16 mouse cellular contexts compared by ENCODE assay signal in genomic region chr15:79223641-79224040, GRCm38 (mm10). TPM values are rescaled to one million over a fixed set of nuclear protein-coding genes. Genes with fewer than 3 reads are reported as not detected.
A peak's percentile ranks its signal among the peaks of the same experiment; 100 is the strongest.
DNase-seq lines count a peak whose midpoint lies in the region; ATAC-seq lines count a peak whose summit lies in the region.
"Had no signal": no experiment of that assay in that cellular context is flagged by ENCODE, and none has a peak within 500 bp of the region (broad histone marks: within the 10 kb centered on the region; RNA-seq: fewer than 3 reads in every experiment).

No protein-coding gene starts in this region.

- no peak for DNase-seq in heart, embryonic 10.5 days (ENCODE audit: low spot score)
- DNase-seq in heart, postnatal 14 days, result no peak
- DNase-seq in liver, embryonic 11.5 days (ENCODE audit: low spot score), result no peak
- peak; percentile 67 for DNase-seq in ES-CJ7 (ENCODE audit: low read depth, low spot score)
- DNase-seq in lung, postnatal 36 days, result no peak
- no peak for DNase-seq in spleen, postnatal 36 days (ENCODE audit: low spot score in 2 of 2)
- DNase-seq: cerebellum, adult 11-12 months; left cerebral cortex, postnatal 4 days; lung, adult 2 months had no signal

- H3K9me3 ChIP-seq in heart, embryonic 10.5 days, result no peaks in the 10 kb centered on the region
- no peaks in the 10 kb centered on the region for H3K9me3 ChIP-seq in liver, embryonic 16.5 days (replicated peaks; ENCODE audit: control insufficient read depth, low read length)
- H3K9me3 ChIP-seq in liver, embryonic 11.5 days (ENCODE audit: control insufficient read depth, low read length), result no peaks in the 10 kb centered on the region
- no peaks in the 10 kb centered on the region for H3K9me3 ChIP-seq in hindbrain, embryonic 16.5 days (ENCODE audit: control insufficient read depth, low read length)
- H3K9me3 ChIP-seq: heart, embryonic 15.5 days had no signal

- no peaks in the 10 kb centered on the region for H3K36me3 ChIP-seq in heart, embryonic 10.5 days
- H3K36me3 ChIP-seq in liver, embryonic 16.5 days (ENCODE audit: control insufficient read depth, insufficient read depth), result no peaks in the 10 kb centered on the region
- no peaks in the 10 kb centered on the region for H3K36me3 ChIP-seq in liver, embryonic 11.5 days (ENCODE audit: control insufficient read depth, insufficient read depth, low read length)
- no peaks in the 10 kb centered on the region for H3K36me3 ChIP-seq in hindbrain, embryonic 16.5 days (ENCODE audit: control insufficient read depth, insufficient read depth, low read length)
- H3K36me3 ChIP-seq: heart, embryonic 15.5 days had no signal

- H3K27ac ChIP-seq in heart, embryonic 10.5 days, result peak overlapping the region; percentile 59
- no peak overlapping the region for H3K27ac ChIP-seq in liver, embryonic 16.5 days (ENCODE audit: low read length)
- H3K27ac ChIP-seq in liver, embryonic 11.5 days (ENCODE audit: low read depth, low read length), result no peak overlapping the region
- H3K27ac ChIP-seq in hindbrain, embryonic 16.5 days (ENCODE audit: low read depth, low read length), result no peak overlapping the region
- H3K27ac ChIP-seq: heart, embryonic 15.5 days; kidney, postnatal 0 days had no signal

- H3K4me1 ChIP-seq in heart, embryonic 10.5 days, result peaks cover 25% of the 10 kb centered on the region
- no peaks in the 10 kb centered on the region for H3K4me1 ChIP-seq in liver, embryonic 16.5 days (ENCODE audit: control insufficient read depth, low read depth, low read length)
- H3K4me1 ChIP-seq in liver, embryonic 11.5 days (replicated peaks; ENCODE audit: control insufficient read depth, insufficient read depth, low read length), result peaks cover 6% of the 10 kb centered on the region; the same call in 1 of the 2 replicates
- H3K4me1 ChIP-seq in hindbrain, embryonic 16.5 days (ENCODE audit: control insufficient read depth, insufficient read depth, low read depth, low read length), result peaks cover 6% of the 10 kb centered on the region

- H3K9ac ChIP-seq in liver, embryonic 16.5 days (ENCODE audit: low read depth, low read length), result no peak overlapping the region
- H3K9ac ChIP-seq in liver, embryonic 11.5 days (ENCODE audit: low read depth, low read length), result no peak overlapping the region
- H3K9ac ChIP-seq in hindbrain, embryonic 16.5 days (ENCODE audit: low read depth, low read length), result no peak overlapping the region; the same call in 1 of the 2 replicates
- H3K9ac ChIP-seq: heart, embryonic 15.5 days had no signal

- no peak overlapping the region for H3K4me2 ChIP-seq in liver, embryonic 16.5 days (ENCODE audit: low read depth, low read length)
- H3K4me2 ChIP-seq in liver, embryonic 11.5 days, result no peak overlapping the region
- no peak overlapping the region for H3K4me2 ChIP-seq in hindbrain, embryonic 16.5 days (ENCODE audit: low read length)
- H3K4me2 ChIP-seq: heart, embryonic 15.5 days had no signal

- H3K27me3 ChIP-seq in heart, embryonic 10.5 days (ENCODE audit: insufficient read depth, poor library complexity, severe bottlenecking), result peaks cover 16% of the 10 kb centered on the region
- H3K27me3 ChIP-seq in liver, embryonic 16.5 days (ENCODE audit: control insufficient read depth, insufficient read depth, low read depth, low read length), result no peaks in the 10 kb centered on the region; the same call in 1 of the 2 replicates
- H3K27me3 ChIP-seq in liver, embryonic 11.5 days (replicated peaks; ENCODE audit: control insufficient read depth, insufficient read depth, low read length), result 0 out of 2 replicates have a peak, but pooled peaks cover 3% of the 10 kb centered on the region
- H3K27me3 ChIP-seq in hindbrain, embryonic 16.5 days (replicated peaks; ENCODE audit: control insufficient read depth, insufficient read depth, low read length), result no peaks in the 10 kb centered on the region
- H3K27me3 ChIP-seq: heart, embryonic 15.5 days had no signal

- WGBS in heart, embryonic 10.5 days, result 13% methylated on average over 5 of the region's 5 CpGs
- WGBS in liver, embryonic 16.5 days (ENCODE audit: insufficient replicate concordance), result 36% methylated on average over 5 of the region's 5 CpGs
- 16% methylated on average over 5 of the region's 5 CpGs for WGBS in liver, embryonic 11.5 days
- WGBS in hindbrain, embryonic 16.5 days, result 11% methylated on average over 3 of the region's 5 CpGs

- intact Hi-C loops in heart, postnatal 14 days (cut with DNase I), result loop anchor here (5.0 kb wide), 1 partner anchor 384 kb away; the partner anchor contains the start of gene Dmc1

- peak; percentile 30; the same call in 1 of the 2 replicates for ATAC-seq in liver, embryonic 16.5 days (ENCODE audit: low read depth)
- ATAC-seq in liver, embryonic 11.5 days (replicated peaks; ENCODE audit: low FRiP score), result no peak
- 0 out of 2 replicates have a peak, but pooled peaks have one; percentile 37 for ATAC-seq in hindbrain, embryonic 16.5 days

- no peak overlapping the region for H3K4me3 ChIP-seq in heart, embryonic 10.5 days
- H3K4me3 ChIP-seq in liver, embryonic 16.5 days (ENCODE audit: low read depth, low read length), result no peak overlapping the region
- H3K4me3 ChIP-seq in liver, embryonic 11.5 days (ENCODE audit: low read depth, low read length), result no peak overlapping the region
- H3K4me3 ChIP-seq in hindbrain, embryonic 16.5 days (ENCODE audit: low read length), result no peak overlapping the region
- H3K4me3 ChIP-seq: heart, embryonic 15.5 days; myocyte had no signal

RNA-seq across cellular contexts. Expression of gene Pick1, which starts 5.3 kb away (rescaled TPM):
- 41.0 and 41.3 TPM in 2 replicates for polyA plus RNA-seq in heart, embryonic 10.5 days (2016; fragmentation: Nextera tagmentation; extraction: Ambion mirVana)
- 10 to 100 TPM; 22.4 to 23.2 TPM for total RNA-seq in heart, postnatal 14 days (2021)
- 13.1 and 13.3 TPM in 2 replicates for polyA plus RNA-seq in liver, embryonic 16.5 days (2015; fragmentation: Nextera tagmentation; extraction: Ambion mirVana)
- polyA plus RNA-seq in liver, embryonic 11.5 days (2014; fragmentation: Nextera tagmentation; extraction: Ambion mirVana), result 13.5 and 18.0 TPM in 2 replicates
- polyA plus RNA-seq in hindbrain, embryonic 16.5 days (2015; fragmentation: Nextera tagmentation; extraction: Ambion mirVana), result 99.1 and 100.0 TPM in 2 replicates

RNA-seq across cellular contexts. Expression of gene Gm49486, which starts 5.5 kb away (rescaled TPM):
- polyA plus RNA-seq in heart, embryonic 10.5 days (2016; fragmentation: Nextera tagmentation; extraction: Ambion mirVana), result 0.16 and 0.39 TPM in 2 replicates
- under 1 TPM; 0.76 to 0.98 TPM for total RNA-seq in heart, postnatal 14 days (2021)
- polyA plus RNA-seq in liver, embryonic 16.5 days (2015; fragmentation: Nextera tagmentation; extraction: Ambion mirVana), result 0.04 and 0.07 TPM in 2 replicates
- 0.10 TPM in 1 of 2 replicates, not detected in the other for polyA plus RNA-seq in liver, embryonic 11.5 days (2014; fragmentation: Nextera tagmentation; extraction: Ambion mirVana)
- 0.87 and 1.1 TPM in 2 replicates for polyA plus RNA-seq in hindbrain, embryonic 16.5 days (2015; fragmentation: Nextera tagmentation; extraction: Ambion mirVana)

RNA-seq across cellular contexts. Expression of gene Slc16a8, which starts 30.9 kb away (rescaled TPM):
- polyA plus RNA-seq in heart, embryonic 10.5 days (2016; fragmentation: Nextera tagmentation; extraction: Ambion mirVana), result 0.15 and 0.26 TPM in 2 replicates
- total RNA-seq in heart, postnatal 14 days (2021), result under 1 TPM; 0.19 to 0.29 TPM
- polyA plus RNA-seq in liver, embryonic 16.5 days (2015; fragmentation: Nextera tagmentation; extraction: Ambion mirVana), result not detected in 2 replicates
- 0.12 TPM in 1 of 2 replicates, not detected in the other for polyA plus RNA-seq in liver, embryonic 11.5 days (2014; fragmentation: Nextera tagmentation; extraction: Ambion mirVana)
- 1.4 and 2.0 TPM in 2 replicates for polyA plus RNA-seq in hindbrain, embryonic 16.5 days (2015; fragmentation: Nextera tagmentation; extraction: Ambion mirVana)
- total RNA-seq: granulocyte monocyte progenitor cell, adult 5-6 weeks; left cerebral cortex, postnatal 4 days had no signal
- polyA plus RNA-seq: kidney, postnatal 0 days had no signal

RNA-seq across cellular contexts. Expression of gene Sox10, which starts 58.6 kb away (rescaled TPM):
- polyA plus RNA-seq in heart, embryonic 10.5 days (2016; fragmentation: Nextera tagmentation; extraction: Ambion mirVana), result 0.34 and 1.6 TPM in 2 replicates
- 1 to 10 TPM; 1.6 to 1.8 TPM for total RNA-seq in heart, postnatal 14 days (2021)
- 0.05 and 0.13 TPM in 2 replicates for polyA plus RNA-seq in liver, embryonic 16.5 days (2015; fragmentation: Nextera tagmentation; extraction: Ambion mirVana)
- polyA plus RNA-seq in liver, embryonic 11.5 days (2014; fragmentation: Nextera tagmentation; extraction: Ambion mirVana), result 0.81 and 0.84 TPM in 2 replicates
- 9.0 and 9.5 TPM in 2 replicates for polyA plus RNA-seq in hindbrain, embryonic 16.5 days (2015; fragmentation: Nextera tagmentation; extraction: Ambion mirVana)
- total RNA-seq: granulocyte monocyte progenitor cell, adult 5-6 weeks; MEL had no signal
- polyA plus RNA-seq: myocyte had no signal
